Mouse (Mus musculus) olfactory bulb, adult 2 months (tissue): ENCODE results near the gene Chst15. TPM values are rescaled to one million over a fixed set of nuclear protein-coding genes. Genes with fewer than 3 reads are reported as not detected.

Experiments
- H3K27ac ChIP-seq: fragments of 200-500 bp; 2 replicates; pipeline ENCODE4 v1.5.1; 2012; ENCODE audit warnings: low read depth, low read length; ENCODE audit not compliant: insufficient read depth
- H3K4me1 ChIP-seq: fragments of 200-500 bp; 2 replicates; pipeline ENCODE4 v1.6.1; 2012; ENCODE audit warnings: low read length; ENCODE audit not compliant: control insufficient read depth, insufficient read depth
- H3K4me3 ChIP-seq: fragments of 200-500 bp; 2 replicates; pipeline ENCODE4 v1.5.1; 2012; ENCODE audit warnings: mild to moderate bottlenecking, low read depth, low read length, moderate library complexity; ENCODE audit not compliant: insufficient read depth
- CTCF ChIP-seq: fragments of 200-500 bp; IDR thresholded peaks from 2 replicates; pipeline ENCODE4 v1.5.1; 2012; ENCODE audit warnings: low read depth, mild to moderate bottlenecking, low read length, moderate library complexity; ENCODE audit not compliant: insufficient read depth
- POLR2A ChIP-seq: fragments of 200-500 bp; IDR thresholded peaks from 2 replicates; pipeline ENCODE4 v1.6.1; 2012; ENCODE audit warnings: mild to moderate bottlenecking, low read depth, low read length, moderate library complexity; ENCODE audit not compliant: insufficient read depth
- WGBS: fragments of 180-500 bp; shearing (Covaris S2); methylation state at CpG from one replicate; pipeline ENCODE4 v1.1.7; 2018; 5-methylcytosine and 5-hydroxymethylcytosine counted together
- polyA plus RNA-seq: library from polyadenylated mRNA; stranded (reverse); fragments of >200 nt; gene quantifications from 2 replicates; pipeline ENCODE4 v1.2.4, GENCODE M21; 2012; ENCODE audit warnings: low replicate concordance; ENCODE audit not compliant: missing spikeins, insufficient read depth, insufficient read length

The Chst15 gene
- polyA plus RNA-seq, 1 experiment, result not detected

- no peak overlapping the region for H3K27ac ChIP-seq
- TF ChIP-seq CTCF, result no peak
- no peak for TF ChIP-seq POLR2A
- 89% methylated on average over 5 of the region's 5 CpGs for WGBS
- H3K4me1 ChIP-seq, result no peaks in the 10 kb centered on the region
- H3K4me3 ChIP-seq, result no peak overlapping the region
Observed at GRCm38 (mm10) chr7:132276287-132276686, 40.7 kb downstream of the Chst15 start.

GRCm38 (mm10) chr7:132273741-132274513 is 43.1 kb downstream of the Chst15 start:
- WGBS, result 77% methylated on average over 2 of the region's 2 CpGs
- no peaks in the 10 kb centered on the region for H3K4me1 ChIP-seq
- H3K27ac ChIP-seq, result no peak overlapping the region
- TF ChIP-seq CTCF (no peak), POLR2A (no peak)
- H3K4me3 ChIP-seq, result no peak overlapping the region

GRCm38 (mm10) chr7:132272984-132273383 is 44.0 kb downstream of the Chst15 start:
- H3K27ac ChIP-seq, result no peak overlapping the region
- no peak overlapping the region for H3K4me3 ChIP-seq
- H3K4me1 ChIP-seq, result no peaks in the 10 kb centered on the region
- TF ChIP-seq CTCF (no peak), POLR2A (no peak)
- 97% methylated on average over 5 of the region's 5 CpGs for WGBS

GRCm38 (mm10) chr7:132270364-132270763 is 46.7 kb downstream of the Chst15 start:
- Histone ChIP-seq H3K4me1 (no peaks in the 10 kb centered on the region), H3K4me3 (no peak overlapping the region), H3K27ac (no peak overlapping the region)
- 87% methylated on average over 8 of the region's 8 CpGs for WGBS
- TF ChIP-seq POLR2A (no peak), CTCF (no peak)

GRCm38 (mm10) chr7:132269661-132270060 is 47.4 kb downstream of the Chst15 start:
- Histone ChIP-seq H3K27ac (no peak overlapping the region), H3K4me3 (no peak overlapping the region), H3K4me1 (peaks cover 2% of the 10 kb centered on the region; the same call in 1 of the 2 replicates)
- TF ChIP-seq POLR2A (no peak), CTCF (no peak)
- WGBS, result 97% methylated on average over 3 of the region's 3 CpGs

GRCm38 (mm10) chr7:132267721-132268498 is 49.1 kb downstream of the Chst15 start:
- TF ChIP-seq CTCF, result no peak
- TF ChIP-seq POLR2A, result no peak
- 91% methylated on average over 4 of the region's 4 CpGs for WGBS
- Histone ChIP-seq H3K27ac (no peak overlapping the region), H3K4me1 (peaks cover 4% of the 10 kb centered on the region; the same call in 1 of the 2 replicates), H3K4me3 (no peak overlapping the region)

GRCm38 (mm10) chr7:132264763-132265162 is 52.3 kb downstream of the Chst15 start:
- TF ChIP-seq POLR2A, result no peak
- TF ChIP-seq CTCF, result no peak
- Histone ChIP-seq H3K27ac (no peak overlapping the region), H3K4me1 (peaks cover 6% of the 10 kb centered on the region; the same call in 1 of the 2 replicates), H3K4me3 (no peak overlapping the region)
- 64% methylated on average over 3 of the region's 3 CpGs for WGBS

GRCm38 (mm10) chr7:132263186-132263585 is 53.8 kb downstream of the Chst15 start:
- Histone ChIP-seq H3K4me3 (no peak overlapping the region), H3K27ac (no peak overlapping the region), H3K4me1 (peaks cover 6% of the 10 kb centered on the region; the same call in 1 of the 2 replicates)
- 81% methylated on average over 6 of the region's 6 CpGs for WGBS
- no peak for TF ChIP-seq POLR2A
- no peak for TF ChIP-seq CTCF

- H3K27ac ChIP-seq, result no peak overlapping the region
- 82% methylated on average over 6 of the region's 6 CpGs for WGBS
Observed at GRCm38 (mm10) chr7:132262696-132263095, 54.3 kb downstream of the Chst15 start.

More at GRCm38 (mm10) chr7:132262696-132263095, 54.3 kb downstream of the Chst15 start:
- Histone ChIP-seq H3K4me3 (no peak overlapping the region), H3K4me1 (peaks cover 6% of the 10 kb centered on the region; the same call in 1 of the 2 replicates)
- no peak for TF ChIP-seq POLR2A
- no peak for TF ChIP-seq CTCF
